Mouse (Mus musculus): ENCODE measurements around the gene Galp. TPM values are rescaled to one million over a fixed set of nuclear protein-coding genes. Genes with fewer than 3 reads are reported as not detected.

Gene Galp
- polyA plus RNA-seq, 1 experiment from 2014 or later = not detected

- no peak for TF ChIP-seq CTCF (IDR thresholded peaks at IDR 0.05; ENCODE audit: low read depth)
- Histone ChIP-seq H3K36me3 (ENCODE audit: control insufficient read depth, insufficient read depth) (no peaks in the 10 kb centered on the region), H3K9ac (ENCODE audit: low read depth, low read length) (no peak overlapping the region), H3K4me2 (replicated peaks; ENCODE audit: low read depth) (no peak overlapping the region), H3K9me3 (ENCODE audit: control insufficient read depth) (no peaks in the 10 kb centered on the region), H3K4me1 (replicated peaks; ENCODE audit: control insufficient read depth, insufficient read depth, low read length) (no peaks in the 10 kb centered on the region), H3K27me3 (replicated peaks; ENCODE audit: control insufficient read depth, insufficient read depth, low read length) (no peaks in the 10 kb centered on the region), H3K4me3 (ENCODE audit: low read depth, low read length) (no peak overlapping the region), H3K27ac (ENCODE audit: low read depth, low read length) (no peak overlapping the region)
- 86% methylated on average over 4 of the region's 4 CpGs for WGBS
- ATAC-seq = no peak
Measured at GRCm38 (mm10) chr7:6162172-6162571, 34.7 kb upstream of the Galp start.

- Histone ChIP-seq H3K36me3 (ENCODE audit: control insufficient read depth, insufficient read depth) (no peaks in the 10 kb centered on the region), H3K9me3 (ENCODE audit: control insufficient read depth) (no peaks in the 10 kb centered on the region), H3K27ac (ENCODE audit: low read depth, low read length) (no peak overlapping the region), H3K9ac (ENCODE audit: low read depth, low read length) (no peak overlapping the region), H3K4me1 (replicated peaks; ENCODE audit: control insufficient read depth, insufficient read depth, low read length) (no peaks in the 10 kb centered on the region), H3K4me3 (ENCODE audit: low read depth, low read length) (no peak overlapping the region), H3K27me3 (replicated peaks; ENCODE audit: control insufficient read depth, insufficient read depth, low read length) (no peaks in the 10 kb centered on the region), H3K4me2 (replicated peaks; ENCODE audit: low read depth) (no peak overlapping the region)
- WGBS = 53% methylated on average over 5 of the region's 5 CpGs
- no peak for TF ChIP-seq CTCF (IDR thresholded peaks at IDR 0.05; ENCODE audit: low read depth)
- no peak for ATAC-seq
Measured at GRCm38 (mm10) chr7:6164671-6165070, 32.2 kb upstream of the Galp start.

- Histone ChIP-seq H3K27me3 (replicated peaks; ENCODE audit: control insufficient read depth, insufficient read depth, low read length) (no peaks in the 10 kb centered on the region), H3K4me1 (replicated peaks; ENCODE audit: control insufficient read depth, insufficient read depth, low read length) (no peaks in the 10 kb centered on the region), H3K27ac (ENCODE audit: low read depth, low read length) (peak overlapping the region; percentile 31; the same call in 1 of the 2 replicates), H3K36me3 (ENCODE audit: control insufficient read depth, insufficient read depth) (no peaks in the 10 kb centered on the region), H3K9me3 (ENCODE audit: control insufficient read depth) (no peaks in the 10 kb centered on the region), H3K9ac (ENCODE audit: low read depth, low read length) (no peak overlapping the region), H3K4me2 (replicated peaks; ENCODE audit: low read depth) (no peak overlapping the region), H3K4me3 (ENCODE audit: low read depth, low read length) (no peak overlapping the region)
- peak; percentile 51 for ATAC-seq
- no peak for TF ChIP-seq CTCF (IDR thresholded peaks at IDR 0.05; ENCODE audit: low read depth)
- WGBS = 34% methylated on average over 3 of the region's 3 CpGs
Measured at GRCm38 (mm10) chr7:6169403-6169802, 27.5 kb upstream of the Galp start.

GRCm38 (mm10) chr7:6170391-6170790 lies 26.5 kb upstream of the Galp start:
- WGBS = 80% methylated on average over 9 of the region's 9 CpGs
- ATAC-seq = no peak
- Histone ChIP-seq H3K4me2 (replicated peaks; ENCODE audit: low read depth) (no peak overlapping the region), H3K27ac (ENCODE audit: low read depth, low read length) (no peak overlapping the region), H3K27me3 (replicated peaks; ENCODE audit: control insufficient read depth, insufficient read depth, low read length) (no peaks in the 10 kb centered on the region), H3K36me3 (ENCODE audit: control insufficient read depth, insufficient read depth) (no peaks in the 10 kb centered on the region), H3K4me3 (ENCODE audit: low read depth, low read length) (no peak overlapping the region), H3K9ac (ENCODE audit: low read depth, low read length) (no peak overlapping the region), H3K4me1 (replicated peaks; ENCODE audit: control insufficient read depth, insufficient read depth, low read length) (no peaks in the 10 kb centered on the region), H3K9me3 (ENCODE audit: control insufficient read depth) (no peaks in the 10 kb centered on the region)
- TF ChIP-seq CTCF (IDR thresholded peaks at IDR 0.05; ENCODE audit: low read depth) = no peak

GRCm38 (mm10) chr7:6170871-6171270 lies 26.0 kb upstream of the Galp start:
- Histone ChIP-seq H3K4me2 (replicated peaks; ENCODE audit: low read depth) (peak overlapping the region; percentile 84), H3K9ac (ENCODE audit: low read depth, low read length) (no peak overlapping the region), H3K27me3 (replicated peaks; ENCODE audit: control insufficient read depth, insufficient read depth, low read length) (no peaks in the 10 kb centered on the region), H3K27ac (ENCODE audit: low read depth, low read length) (peak overlapping the region; percentile 52; the same call in 1 of the 2 replicates), H3K9me3 (ENCODE audit: control insufficient read depth) (no peaks in the 10 kb centered on the region), H3K4me3 (ENCODE audit: low read depth, low read length) (0 out of 2 replicates have a peak overlapping the region, but pooled peaks have one; percentile 61), H3K36me3 (ENCODE audit: control insufficient read depth, insufficient read depth) (no peaks in the 10 kb centered on the region), H3K4me1 (replicated peaks; ENCODE audit: control insufficient read depth, insufficient read depth, low read length) (no peaks in the 10 kb centered on the region)
- WGBS = 46% methylated on average over 6 of the region's 6 CpGs
- ATAC-seq = no peak
- no peak for TF ChIP-seq CTCF (IDR thresholded peaks at IDR 0.05; ENCODE audit: low read depth)

GRCm38 (mm10) chr7:6171444-6172005 lies 25.4 kb upstream of the Galp start:
- TF ChIP-seq CTCF (IDR thresholded peaks at IDR 0.05; ENCODE audit: low read depth) = peak; percentile 83
- Histone ChIP-seq H3K27me3 (replicated peaks; ENCODE audit: control insufficient read depth, insufficient read depth, low read length) (no peaks in the 10 kb centered on the region), H3K4me1 (replicated peaks; ENCODE audit: control insufficient read depth, insufficient read depth, low read length) (no peaks in the 10 kb centered on the region), H3K36me3 (ENCODE audit: control insufficient read depth, insufficient read depth) (no peaks in the 10 kb centered on the region), H3K9ac (ENCODE audit: low read depth, low read length) (peak overlapping the region; percentile 37; the same call in 1 of the 2 replicates), H3K4me3 (ENCODE audit: low read depth, low read length) (peak overlapping the region; percentile 61), H3K27ac (ENCODE audit: low read depth, low read length) (peak overlapping the region; percentile 52), H3K4me2 (replicated peaks; ENCODE audit: low read depth) (peak overlapping the region; percentile 84), H3K9me3 (ENCODE audit: control insufficient read depth) (no peaks in the 10 kb centered on the region)
- 1% methylated on average over 24 of the region's 24 CpGs for WGBS
- ATAC-seq = peak; percentile 63

Measured in intestine, postnatal 0 days (tissue).